Mouse (Mus musculus) thymus, postnatal 10 days (tissue): ENCODE results near the gene Dnajc16.

ENCODE experiments used
- DNase-seq, 2 experiments: peaks; one replicate each; pipeline ENCODE4 v3.0.0; 2021; ENCODE audit warnings: low spot score in 2 of 2

Gene Dnajc16

GRCm38 (mm10) chr4:141725277-141725676 is 65.5 kb downstream of the Dnajc16 start:
- DNase-seq, result no peak

GRCm38 (mm10) chr4:141724594-141724993 is 66.1 kb downstream of the Dnajc16 start:
- DNase-seq, result no peak

- no peak for DNase-seq
Observed at GRCm38 (mm10) chr4:141723673-141724068, 67.1 kb downstream of the Dnajc16 start.

DNA sequence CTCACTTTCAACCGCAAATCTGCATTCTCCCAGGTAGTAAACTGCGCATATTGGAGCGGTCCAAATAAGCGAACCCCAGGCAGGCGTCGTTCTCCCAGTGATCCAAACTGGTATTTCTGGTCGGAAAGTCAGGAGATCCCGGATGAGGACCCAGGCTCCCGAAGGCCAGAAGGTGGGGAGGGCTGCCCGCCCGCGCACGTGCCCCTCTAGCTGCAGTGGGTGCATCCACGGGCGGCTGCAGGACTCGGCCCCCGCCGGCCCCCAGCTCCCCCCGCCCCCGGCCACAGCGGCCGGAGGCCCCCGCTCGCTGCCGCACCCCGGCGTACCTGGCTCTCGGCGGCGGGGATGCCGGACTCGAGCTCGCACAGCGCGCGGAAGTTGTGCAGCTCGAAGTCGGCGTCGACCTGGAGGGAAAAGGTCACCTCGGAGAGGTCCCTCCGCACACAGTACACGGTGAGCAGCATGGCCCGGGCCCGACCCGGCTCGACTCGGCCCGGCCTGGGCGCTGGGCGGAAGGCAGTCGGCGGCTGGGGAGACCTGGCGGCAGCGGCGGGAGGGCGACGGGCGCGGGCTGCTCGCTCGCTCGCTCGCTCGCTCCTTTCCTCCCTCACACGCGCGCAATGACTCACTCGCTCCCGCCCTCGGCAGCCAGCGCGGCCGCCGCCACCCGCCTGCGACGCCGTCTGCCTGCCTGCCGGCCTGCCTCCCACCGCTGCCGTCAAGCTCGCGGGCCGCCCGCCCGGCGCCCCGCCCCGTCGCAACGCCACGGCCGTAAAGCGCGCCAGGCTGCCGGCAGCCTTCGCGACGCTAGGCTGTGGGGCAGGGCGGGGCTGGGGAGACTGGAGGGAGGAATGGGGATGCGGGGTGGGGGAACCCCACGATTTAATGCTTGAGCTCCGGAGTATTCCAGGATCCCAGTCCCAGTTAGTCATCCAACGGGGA is 67.7 kb downstream of the Dnajc16 start, which contains the start of gene Ddi2:
TSS of gene Ddi2 (minus strand) at position 689 of the 942 bp plus-strand sequence.
- DNase-seq, result peak; percentile 82 to 88

DNA sequence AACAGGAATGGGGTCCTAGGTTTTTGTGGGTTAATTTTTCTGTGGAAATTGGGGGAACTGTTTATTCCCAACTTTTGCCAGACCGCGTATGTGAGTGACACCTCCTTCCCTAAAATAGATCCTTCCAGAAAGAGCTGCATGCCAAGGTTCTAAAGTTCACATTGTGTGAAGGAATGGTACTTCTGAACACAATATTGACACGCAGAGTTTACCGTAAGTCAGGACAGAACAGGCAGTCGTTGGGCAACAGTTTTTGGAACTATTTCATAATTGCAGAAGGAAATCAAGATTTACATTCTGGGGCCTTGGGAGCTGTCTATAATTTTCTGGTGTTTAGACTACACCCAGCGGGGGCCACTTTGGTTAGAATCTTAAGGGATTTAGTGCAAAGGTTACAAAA is 68.8 kb downstream of the Dnajc16 start:
- no peak for DNase-seq

DNA sequence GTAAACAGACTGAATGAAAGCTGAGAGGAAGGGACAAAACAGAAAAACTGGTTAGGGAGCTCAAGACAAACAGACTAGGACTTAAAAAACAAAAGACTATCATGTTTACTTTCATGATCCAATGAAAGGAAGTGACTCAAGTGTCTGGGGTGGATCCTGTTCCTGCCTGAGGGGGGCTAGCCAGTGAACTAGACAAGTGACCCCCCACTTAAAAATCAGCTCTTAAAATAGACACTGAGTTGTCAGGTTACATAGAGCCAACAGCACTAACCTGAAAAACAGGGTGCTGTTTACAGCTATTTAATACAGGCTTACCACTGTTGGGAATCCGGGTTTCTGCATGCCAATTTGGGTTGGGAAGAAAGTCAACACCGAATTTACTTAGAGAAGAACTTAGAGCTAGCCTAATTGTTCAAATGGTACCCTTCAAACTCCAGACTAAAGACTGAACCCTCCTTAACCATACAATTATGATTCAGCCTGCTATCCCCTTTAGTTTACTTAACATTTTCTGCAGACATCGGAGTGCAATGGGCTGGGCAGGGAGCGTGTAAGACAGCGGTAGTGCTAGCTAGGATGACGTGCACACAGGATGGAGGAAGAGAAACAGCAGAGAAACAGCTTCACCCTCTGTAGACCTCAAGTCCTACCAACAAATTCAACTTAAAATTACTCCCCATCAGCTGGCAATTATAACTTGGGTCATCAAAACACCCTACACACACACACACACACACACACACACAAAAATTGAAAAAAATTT is 69.8 kb downstream of the Dnajc16 start:
- DNase-seq, result no peak

DNA sequence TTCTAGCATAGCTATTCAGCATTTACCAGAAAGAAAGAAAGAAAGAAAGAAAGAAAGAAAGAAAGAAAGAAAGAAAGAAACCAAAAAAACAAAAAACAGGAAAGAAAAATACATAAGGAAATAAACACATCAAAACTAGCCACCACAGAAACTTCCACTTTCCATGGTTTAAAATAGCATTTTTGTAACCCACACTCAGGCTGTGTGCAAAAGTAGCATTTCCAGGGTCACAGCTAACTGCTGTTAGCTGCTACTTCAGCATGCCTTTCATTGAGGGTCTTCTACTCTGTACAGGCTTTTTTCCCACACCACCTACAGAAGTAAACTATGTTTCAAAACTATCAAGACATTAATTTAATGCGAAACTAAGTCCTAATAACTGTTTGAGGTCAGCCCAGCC is 71.4 kb downstream of the Dnajc16 start:
- no peak for DNase-seq

GRCm38 (mm10) chr4:141717633-141718032 is 73.1 kb downstream of the Dnajc16 start:
- DNase-seq, result no peak

GRCm38 (mm10) chr4:141715027-141715426 is 75.7 kb downstream of the Dnajc16 start:
- DNase-seq, result no peak

GRCm38 (mm10) chr4:141713598-141714142 is 77.1 kb downstream of the Dnajc16 start:
- DNase-seq, result no peak

DNA sequence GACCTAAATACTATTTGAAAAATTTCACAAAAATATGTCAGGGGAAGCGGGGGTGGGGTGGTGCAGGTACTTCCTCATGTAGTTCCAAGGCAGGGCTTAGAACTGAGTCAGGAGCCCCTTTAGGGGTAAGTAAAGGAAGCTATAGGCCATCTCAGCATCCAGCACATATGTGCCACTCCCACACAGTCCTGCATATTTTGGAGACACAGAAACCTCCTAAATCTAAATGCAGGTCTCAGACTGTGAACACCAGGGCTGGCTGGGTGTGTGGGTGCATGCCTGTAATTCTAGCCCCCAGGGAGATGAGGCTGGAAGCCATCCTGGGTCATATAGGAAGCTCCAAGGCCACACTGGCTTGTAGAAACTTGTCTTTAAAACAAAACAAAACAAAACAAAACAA is 79.5 kb downstream of the Dnajc16 start:
- DNase-seq, result no peak
